Mouse (Mus musculus): ENCODE results near the gene Pard6b.
"Not testable (repeated sequence)": the region's sequence is repeated elsewhere in the genome, so short reads cannot be mapped to it uniquely, and the experiment has no call there.

Gene Pard6b

GRCm38 (mm10) chr2:168080431-168081246 lies at the start of gene Pard6b:
Gene Pard6b (plus strand): TSS chr2:168081004.
- in situ Hi-C loops (cut with MboI, MseI): no loop called here

GRCm38 (mm10) chr2:168031842-168032241 lies 49.0 kb upstream of the Pard6b start:
- in situ Hi-C loops (cut with MboI, MseI): loop anchor here in 1 of 2 experiments (25.0 kb wide), 1 partner anchor 1545 kb away; no protein-coding TSS in a partner anchor

GRCm38 (mm10) chr2:168033905-168034304 lies 46.9 kb upstream of the Pard6b start:
- in situ Hi-C loops (cut with MboI, MseI): loop anchor here in 1 of 2 experiments (25.0 kb wide), 1 partner anchor 1547 kb away; no protein-coding TSS in a partner anchor

- in situ Hi-C loops (cut with MboI, MseI): loop anchor here in 1 of 2 experiments (25.0 kb wide), 1 partner anchor 1549 kb away; no protein-coding TSS in a partner anchor
Measured at GRCm38 (mm10) chr2:168035907-168036306, 44.9 kb upstream of the Pard6b start.

GRCm38 (mm10) chr2:168037063-168037462 lies 43.7 kb upstream of the Pard6b start:
- in situ Hi-C loops (cut with MboI, MseI): loop anchor here in 1 of 2 experiments (25.0 kb wide), 1 partner anchor 1550 kb away; no protein-coding TSS in a partner anchor

- in situ Hi-C loops (cut with MboI, MseI): loop anchor here in 1 of 2 experiments (25.0 kb wide), 1 partner anchor 1553 kb away; no protein-coding TSS in a partner anchor
Measured at GRCm38 (mm10) chr2:168040751-168041150, 40.1 kb upstream of the Pard6b start.

GRCm38 (mm10) chr2:168042019-168042418 lies 38.8 kb upstream of the Pard6b start:
- in situ Hi-C loops (cut with MboI, MseI): loop anchor here in 1 of 2 experiments (25.0 kb wide), 1 partner anchor 1555 kb away; no protein-coding TSS in a partner anchor

- in situ Hi-C loops (cut with MboI, MseI): loop anchor here in 1 of 2 experiments (25.0 kb wide), 1 partner anchor 1557 kb away; no protein-coding TSS in a partner anchor
Measured at GRCm38 (mm10) chr2:168044681-168045287, 36.0 kb upstream of the Pard6b start.

GRCm38 (mm10) chr2:168045357-168045756 lies 35.4 kb upstream of the Pard6b start:
- in situ Hi-C loops (cut with MboI, MseI): loop anchor here in 1 of 2 experiments (25.0 kb wide), 1 partner anchor 1558 kb away; no protein-coding TSS in a partner anchor

- in situ Hi-C loops (cut with MboI, MseI): loop anchor here in 1 of 2 experiments (25.0 kb wide), 1 partner anchor 1558 kb away; no protein-coding TSS in a partner anchor
Measured at GRCm38 (mm10) chr2:168045771-168046170, 35.0 kb upstream of the Pard6b start.

- in situ Hi-C loops (cut with MboI, MseI): loop anchor here in 1 of 2 experiments (25.0 kb wide), 1 partner anchor 1559 kb away; no protein-coding TSS in a partner anchor
Measured at GRCm38 (mm10) chr2:168046467-168046866, 34.3 kb upstream of the Pard6b start.

- in situ Hi-C loops (cut with MboI, MseI): loop anchor here in 1 of 2 experiments (25.0 kb wide), 1 partner anchor 1562 kb away; no protein-coding TSS in a partner anchor
Measured at GRCm38 (mm10) chr2:168049002-168049635, 31.7 kb upstream of the Pard6b start.

GRCm38 (mm10) chr2:168050000-168050942 lies 30.5 kb upstream of the Pard6b start:
- in situ Hi-C loops (cut with MboI, MseI): loop anchor here in 1 of 2 experiments (25.0 kb wide), 1 partner anchor 1563 kb away; no protein-coding TSS in a partner anchor

GRCm38 (mm10) chr2:168052156-168052555 lies 28.6 kb upstream of the Pard6b start:
- in situ Hi-C loops (cut with MboI, MseI): no loop called here

GRCm38 (mm10) chr2:168052689-168053088 lies 28.1 kb upstream of the Pard6b start:
- in situ Hi-C loops (cut with MboI, MseI): no loop called here

GRCm38 (mm10) chr2:168054142-168054541 lies 26.7 kb upstream of the Pard6b start:
- in situ Hi-C loops (cut with MboI, MseI): no loop called here

GRCm38 (mm10) chr2:168055910-168056665 lies 24.7 kb upstream of the Pard6b start:
- in situ Hi-C loops (cut with MboI, MseI): no loop called here

- in situ Hi-C loops (cut with MboI, MseI): no loop called here
Measured at GRCm38 (mm10) chr2:168056666-168056933, 24.2 kb upstream of the Pard6b start.

- in situ Hi-C loops (cut with MboI, MseI): not testable (repeated sequence)
Measured at GRCm38 (mm10) chr2:168057876-168058275, 22.9 kb upstream of the Pard6b start.

Data from T-helper 17 cell (primary cell).